Mouse (Mus musculus): ENCODE data around the gene Olfr1344.

- TF ChIP-seq CTCF (IDR thresholded peaks at IDR 0.05; ENCODE audit: low read depth, low read length) (no peak), POLR2A (IDR thresholded peaks at IDR 0.05; ENCODE audit: extremely low read depth, insufficient read depth, low read length) (no peak)
These were observed 49.5 kb upstream of the Olfr1344 start for GRCm38 (mm10) chr7:6388971-6389370.

Measured in liver, adult 2 months (tissue).